Mouse (Mus musculus): ENCODE data around the gene Kif21a.

- TF ChIP-seq POLR2A (IDR thresholded peaks at IDR 0.05; ENCODE audit: borderline replicate concordance, extremely low read depth, low read depth, low read length) (no peak), CTCF (IDR thresholded peaks at IDR 0.05; ENCODE audit: insufficient read depth, low read length) (no peak)
Measured at GRCm38 (mm10) chr15:91063845-91064244, 14.1 kb upstream of the Kif21a start.
